Mouse (Mus musculus): ENCODE data around the gene Socs1.

DNA sequence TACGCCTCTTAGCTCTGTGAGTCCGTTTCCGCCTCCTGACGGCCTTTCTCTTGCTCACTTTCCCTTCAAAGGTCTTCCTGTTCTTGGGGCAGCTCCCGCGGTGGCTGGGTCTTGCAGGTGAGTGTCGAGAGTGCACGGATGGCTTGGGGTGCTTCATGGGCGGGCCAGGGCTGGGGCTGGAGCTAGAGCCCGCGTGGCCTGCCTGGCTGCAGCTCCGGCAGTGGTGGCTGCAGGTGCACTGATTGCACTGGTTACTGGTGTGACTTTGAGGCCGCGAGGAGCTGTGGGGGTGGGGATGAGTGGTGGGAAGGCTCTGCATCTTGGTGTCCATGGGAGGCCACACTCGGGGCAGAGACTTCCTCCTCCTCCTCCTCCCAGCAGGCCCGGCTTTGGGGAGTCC is 2.9 kb upstream of the Socs1 start, which contains the start of gene Tnp2:
- TF ChIP-seq CTCF (IDR thresholded peaks at IDR 0.05; ENCODE audit: control insufficient read depth, insufficient read depth, insufficient replicate concordance, low read depth, low read length) = no peak
- TF ChIP-seq POLR2A (IDR thresholded peaks at IDR 0.05; ENCODE audit: control insufficient read depth, low read depth, low read length) = peak; percentile 66; the same call in 1 of the 2 replicates

All from testis, adult 2 months (tissue).